Mouse (Mus musculus) embryonic fibroblast, embryonic 13.5 days (primary cell): ENCODE measurements around the gene Uqcr10.

Experiments used
- CTCF ChIP-seq: IDR thresholded peaks from 2 replicates; pipeline ENCODE4 v1.5.1; 2011; ENCODE audit warnings: mild to moderate bottlenecking, control low read depth, low read length, moderate library complexity, borderline replicate concordance; ENCODE audit not compliant: insufficient read depth
- POLR2A ChIP-seq: IDR thresholded peaks from 2 replicates; pipeline ENCODE4 v1.6.1; 2011; ENCODE audit warnings: low read depth, mild to moderate bottlenecking, control low read depth, low read length, moderate library complexity

- no peak for TF ChIP-seq CTCF
- no peak for TF ChIP-seq POLR2A
These were observed 26.0 kb upstream of the Uqcr10 start for GRCm38 (mm10) chr11:4730096-4730495.
